Mouse (Mus musculus) macrophage (primary cell): ENCODE data around the gene Fcer2a. TPM values are rescaled to one million over a fixed set of nuclear protein-coding genes. Genes with fewer than 3 reads are reported as not detected.
A peak's percentile ranks its signal among the peaks of the same experiment; 100 is the strongest.

Experiments used
- H3K27ac ChIP-seq: fragments of 350-480 bp; formaldehyde crosslinking; 2 replicates; pipeline ENCODE4 v1.9.0; 2021
- H3K36me3 ChIP-seq: fragments of 350-480 bp; formaldehyde crosslinking; 2 replicates; pipeline ENCODE4 v1.9.0; 2021; ENCODE audit errors: inconsistent target
- H3K4me3 ChIP-seq: fragments of 350-480 bp; formaldehyde crosslinking; 2 replicates; pipeline ENCODE4 v1.9.0; 2021; ENCODE audit errors: inconsistent target
- H3K79me2 ChIP-seq: fragments of 350-480 bp; formaldehyde crosslinking; 2 replicates; pipeline ENCODE4 v1.9.0; 2021; ENCODE audit errors: inconsistent target
- WGBS: methylation state at CpG from one replicate; pipeline ENCODE4 v1.1.7; 2026; ENCODE audit warnings: inconsistent platforms; ENCODE audit not compliant: missing documents; 5-methylcytosine and 5-hydroxymethylcytosine counted together
- polyA plus RNA-seq: library from polyadenylated mRNA; stranded (reverse); fragments of 250-400 nt; gene quantifications from 3 replicates; pipeline ENCODE4 v1.2.4, GENCODE M21; 2018; ENCODE audit warnings: inconsistent platforms

The Fcer2a gene
- polyA plus RNA-seq, 1 experiment from 2014 or later, result not detected

GRCm38 (mm10) chr8:3656725-3657381, 37.1 kb downstream of the Fcer2a start:
- 49% methylated on average over 7 of the region's 7 CpGs for WGBS
- Histone ChIP-seq H3K4me3 (no peak overlapping the region), H3K27ac (no peak overlapping the region), H3K79me2 (no peaks in the 10 kb centered on the region), H3K36me3 (no peaks in the 10 kb centered on the region)

GRCm38 (mm10) chr8:3655526-3655925, 38.4 kb downstream of the Fcer2a start, which contains the start of gene Retn:
TSS of gene Retn (plus strand) at chr8:3655770.
- 92% methylated on average over 3 of the region's 3 CpGs for WGBS
- H3K4me3 ChIP-seq, result no peak within 1 kb of the TSS
- H3K27ac ChIP-seq, result no peak within 1 kb of the TSS
- no peaks in the 10 kb centered on the region for H3K79me2 ChIP-seq
- no peaks in the 10 kb centered on the region for H3K36me3 ChIP-seq

GRCm38 (mm10) chr8:3654726-3655508, 39.1 kb downstream of the Fcer2a start:
- WGBS, result 91% methylated on average over 11 of the region's 11 CpGs
- Histone ChIP-seq H3K27ac (no peak overlapping the region), H3K36me3 (no peaks in the 10 kb centered on the region), H3K4me3 (no peak overlapping the region), H3K79me2 (no peaks in the 10 kb centered on the region)

- no peak overlapping the region for H3K27ac ChIP-seq
- 45% methylated on average over 3 of the region's 3 CpGs for WGBS
Observed at GRCm38 (mm10) chr8:3652845-3653244, 41.1 kb downstream of the Fcer2a start.

GRCm38 (mm10) chr8:3648990-3649389, 45.0 kb downstream of the Fcer2a start:
- Histone ChIP-seq H3K27ac (peak overlapping the region; percentile 86), H3K36me3 (no peaks in the 10 kb centered on the region), H3K4me3 (peak overlapping the region; percentile 4; the same call in 1 of the 2 replicates), H3K79me2 (no peaks in the 10 kb centered on the region)
- WGBS, result 22% methylated on average over 1 of the region's 1 CpGs

More at GRCm38 (mm10) chr8:3652845-3653244, 41.1 kb downstream of the Fcer2a start:
- H3K36me3 ChIP-seq, result no peaks in the 10 kb centered on the region
- no peaks in the 10 kb centered on the region for H3K79me2 ChIP-seq
- H3K4me3 ChIP-seq, result no peak overlapping the region

- 6% methylated on average over 2 of the region's 2 CpGs for WGBS
- Histone ChIP-seq H3K27ac (peak overlapping the region; percentile 86), H3K79me2 (no peaks in the 10 kb centered on the region), H3K36me3 (peaks cover 6% of the 10 kb centered on the region; the same call in 1 of the 2 replicates), H3K4me3 (no peak overlapping the region; the same call in 1 of the 2 replicates)
Observed at GRCm38 (mm10) chr8:3648268-3648667, 45.7 kb downstream of the Fcer2a start.

- Histone ChIP-seq H3K4me3 (no peak overlapping the region), H3K79me2 (no peaks in the 10 kb centered on the region), H3K27ac (peak overlapping the region; percentile 86), H3K36me3 (peaks cover 11% of the 10 kb centered on the region; the same call in 1 of the 2 replicates)
- 80% methylated on average over 4 of the region's 4 CpGs for WGBS
Observed at GRCm38 (mm10) chr8:3647561-3647960, 46.4 kb downstream of the Fcer2a start.

GRCm38 (mm10) chr8:3646824-3647531, 47.0 kb downstream of the Fcer2a start:
- H3K36me3 ChIP-seq, result peaks cover 15% of the 10 kb centered on the region; the same call in 1 of the 2 replicates
- H3K27ac ChIP-seq, result peak overlapping the region; percentile 25; the same call in 1 of the 2 replicates
- no peaks in the 10 kb centered on the region for H3K79me2 ChIP-seq
- H3K4me3 ChIP-seq, result no peak overlapping the region
- WGBS, result 90% methylated on average over 6 of the region's 6 CpGs

GRCm38 (mm10) chr8:3645804-3646203, 48.2 kb downstream of the Fcer2a start:
- WGBS, result 14% methylated on average over 5 of the region's 5 CpGs
- Histone ChIP-seq H3K36me3 (peaks cover 27% of the 10 kb centered on the region), H3K4me3 (no peak overlapping the region), H3K27ac (peak overlapping the region; percentile 25; the same call in 1 of the 2 replicates), H3K79me2 (no peaks in the 10 kb centered on the region)

Other genes starting within 250 kb of the Fcer2a start
- gene Pex11g, start 226.5 kb downstream of the Fcer2a start, polyA plus RNA-seq, result 1.0 to 2.3 TPM (median 1.1 TPM) in 3 replicates
- not detected in 3 replicates for gene Tex45, start 223.3 kb downstream of the Fcer2a start, polyA plus RNA-seq
- gene Zfp358, start 201.0 kb downstream of the Fcer2a start, polyA plus RNA-seq, result 7.9 to 23.2 TPM (median 13.3 TPM) in 3 replicates
- gene Mcoln1, start 193.7 kb downstream of the Fcer2a start, polyA plus RNA-seq, result 50.2 to 92.5 TPM (median 73.4 TPM) in 3 replicates
- 10.2 to 19.0 TPM (median 11.7 TPM) in 3 replicates for gene Pnpla6, start 178.8 kb downstream of the Fcer2a start, polyA plus RNA-seq
- gene C330021F23Rik, start 126.2 kb downstream of the Fcer2a start, polyA plus RNA-seq, result not detected in 3 replicates
- 0.52 to 1.1 TPM in 2 of 3 replicates, not detected in the other for gene Camsap3, start 106.9 kb downstream of the Fcer2a start, polyA plus RNA-seq
- 26.9 to 29.7 TPM (median 28.8 TPM) in 3 replicates for gene Xab2, start 72.9 kb downstream of the Fcer2a start, polyA plus RNA-seq
- gene Pet100, start 72.6 kb downstream of the Fcer2a start, polyA plus RNA-seq, result 35.9 to 49.5 TPM (median 43.3 TPM) in 3 replicates
- not detected in 3 replicates for gene Pcp2, start 68.6 kb downstream of the Fcer2a start, polyA plus RNA-seq
- gene Stxbp2, start 63.2 kb downstream of the Fcer2a start, polyA plus RNA-seq, result 121 to 243 TPM (median 173 TPM) in 3 replicates
- not detected in 3 replicates for gene Retn, start 38.4 kb downstream of the Fcer2a start, polyA plus RNA-seq
- gene Mcemp1, start 28.4 kb downstream of the Fcer2a start, polyA plus RNA-seq, result 0.22 to 0.92 TPM (median 0.34 TPM) in 3 replicates
- gene Fcor, start 21.8 kb downstream of the Fcer2a start, polyA plus RNA-seq, result 1.5 to 1.9 TPM in 2 of 3 replicates, not detected in the other
- 7.0 to 10.2 TPM (median 7.1 TPM) in 3 replicates for gene Trappc5, start 17.9 kb downstream of the Fcer2a start, polyA plus RNA-seq
- gene Clec4g, start 26.5 kb upstream of the Fcer2a start, polyA plus RNA-seq, result not detected in 3 replicates
- 0.15 to 0.83 TPM in 2 of 3 replicates, not detected in the other for gene Cd209a, start 54.8 kb upstream of the Fcer2a start, polyA plus RNA-seq
- not detected in 3 replicates for gene Cd209e, start 160.1 kb upstream of the Fcer2a start, polyA plus RNA-seq
- gene Cd209d, start 184.4 kb upstream of the Fcer2a start, polyA plus RNA-seq, result not detected in 3 replicates
- not detected in 3 replicates for gene Cd209b, start 232.7 kb upstream of the Fcer2a start, polyA plus RNA-seq